Mouse (Mus musculus) activated CD4-positive, CD25-positive, alpha-beta regulatory T cell (primary cell): Measurements from ENCODE around the gene Dpf3. TPM values are rescaled to one million over a fixed set of nuclear protein-coding genes. Genes with fewer than 3 reads are reported as not detected.

Experiments
- polyA plus RNA-seq, 2 experiments: library from polyadenylated mRNA; unstranded; fragments of 100-300 nt; shearing (Covaris generic); gene quantifications; one replicate each; pipeline ENCODE4 v1.2.1; 2017

The Dpf3 gene
- under 1 TPM; 0.29 to 0.31 TPM for polyA plus RNA-seq

DNA sequence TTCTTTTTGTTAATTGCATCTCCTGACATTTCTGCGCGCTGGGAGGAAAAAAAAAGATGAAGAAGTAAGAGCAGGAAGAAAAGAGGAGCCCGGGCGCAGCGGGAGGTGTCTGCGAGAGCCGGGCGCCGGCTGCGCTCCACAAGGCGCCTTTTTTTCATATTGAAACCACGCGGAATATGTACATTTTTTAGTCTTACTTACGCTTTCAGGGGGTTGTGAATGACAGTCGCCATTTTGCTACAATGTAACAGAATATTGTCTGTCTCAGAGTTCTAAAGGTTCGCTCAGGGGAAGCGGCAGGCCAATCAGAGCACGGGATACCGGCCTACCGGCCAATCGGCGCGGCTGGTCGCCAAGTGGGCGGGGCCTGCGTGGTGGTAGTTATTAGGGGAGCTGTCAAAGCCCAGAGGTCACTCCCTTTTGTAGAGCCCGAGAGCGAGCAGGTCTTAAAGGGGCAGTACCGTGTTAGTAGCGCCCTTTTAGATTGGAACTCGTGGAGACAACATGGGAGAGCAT, at the start of gene Dpf3:
Dpf3 (minus strand) TSS at position 241 of the 516 bp plus-strand sequence.

DNA sequence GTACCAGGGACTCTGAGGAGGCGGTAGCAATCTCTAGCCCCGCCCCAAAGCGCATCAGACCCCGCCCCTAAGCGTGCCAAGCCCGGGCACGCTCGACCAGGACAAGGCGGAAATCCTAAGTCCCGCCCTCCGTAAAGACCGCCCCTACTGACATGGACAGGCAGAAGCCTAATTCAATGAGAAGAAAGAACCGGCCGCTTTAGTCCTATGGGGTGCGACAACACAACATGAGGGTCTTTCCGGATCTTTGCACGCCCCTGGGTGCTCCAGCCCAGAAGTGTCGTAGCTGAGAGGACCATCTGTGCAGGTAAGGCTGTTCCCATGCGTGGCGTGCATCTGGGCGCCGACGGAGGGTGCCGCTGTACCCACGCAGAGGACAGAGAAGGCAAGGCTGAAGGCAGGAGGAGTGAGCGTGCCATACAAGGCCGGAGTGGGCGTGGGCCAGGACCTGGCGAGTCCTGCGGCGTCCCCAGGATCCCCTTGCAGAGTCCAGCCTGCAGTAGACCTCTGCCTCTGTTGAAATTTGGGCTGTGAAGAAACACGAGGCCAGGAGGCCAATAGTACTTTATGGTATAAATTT, 32.9 kb upstream of the Dpf3 start, which contains the start of gene Dcaf4:
Dcaf4 (plus strand) TSS at position 156 of the 580 bp plus-strand sequence.

Other genes with a start within 250 kb of the Dpf3 start
- gene Dcaf4, start 32.8 kb upstream of the Dpf3 start, polyA plus RNA-seq, result 10 to 100 TPM; 19.0 to 19.9 TPM
- gene Zfyve1, start 109.5 kb upstream of the Dpf3 start, polyA plus RNA-seq, result 10 to 100 TPM in 1 of 2 experiments, 1 to 10 TPM in 1; 9.6 to 11.3 TPM
- 100 to 1,000 TPM; 301 to 390 TPM for gene Rbm25, start 143.5 kb upstream of the Dpf3 start, polyA plus RNA-seq
- 100 to 1,000 TPM in 1 of 2 experiments, 10 to 100 TPM in 1; 98.0 to 123 TPM for gene Psen1, start 200.4 kb upstream of the Dpf3 start, polyA plus RNA-seq